Mouse (Mus musculus) thymus, adult 2 months (tissue): ENCODE results near the gene Cd6.

Source experiments
- CTCF ChIP-seq: fragments of 200-500 bp; IDR thresholded peaks from 2 replicates; pipeline ENCODE4 v1.5.1; 2012; ENCODE audit warnings: mild to moderate bottlenecking, control low read depth, low read length, moderate library complexity, borderline replicate concordance; ENCODE audit not compliant: control insufficient read depth, poor library complexity, insufficient read depth; ENCODE audit errors: extremely low read depth
- POLR2A ChIP-seq: fragments of 200-500 bp; IDR thresholded peaks from 2 replicates; pipeline ENCODE4 v1.6.1; 2012; ENCODE audit warnings: mild to moderate bottlenecking, low read length, control low read depth, moderate library complexity; ENCODE audit not compliant: control insufficient read depth, poor library complexity, insufficient read depth; ENCODE audit errors: extremely low read depth

GRCm38 (mm10) chr19:10752646-10753045 is 77.2 kb downstream of the Cd6 start:
- no peak for TF ChIP-seq POLR2A
- no peak for TF ChIP-seq CTCF
